Mouse (Mus musculus): Measurements from ENCODE around the gene Hal.

Gene Hal

GRCm38 (mm10) chr10:93488066-93488827, at the start of gene Hal:
Gene Hal, plus strand, starts transcription at chr10:93488768.
- TF ChIP-seq GATA4 (IDR thresholded peaks at IDR 0.05; ENCODE audit: insufficient replicate concordance, low read length), result no peak

GRCm38 (mm10) chr10:93441501-93441900, 47.1 kb upstream of the Hal start:
- TF ChIP-seq GATA4 (IDR thresholded peaks at IDR 0.05; ENCODE audit: insufficient replicate concordance, low read length), result no peak

GRCm38 (mm10) chr10:93442183-93442582, 46.4 kb upstream of the Hal start:
- no peak for TF ChIP-seq GATA4 (IDR thresholded peaks at IDR 0.05; ENCODE audit: insufficient replicate concordance, low read length)

- no peak for TF ChIP-seq GATA4 (IDR thresholded peaks at IDR 0.05; ENCODE audit: insufficient replicate concordance, low read length)
These were observed 44.2 kb upstream of the Hal start for GRCm38 (mm10) chr10:93444407-93444806.

GRCm38 (mm10) chr10:93447398-93447797, 41.2 kb upstream of the Hal start:
- no peak for TF ChIP-seq GATA4 (IDR thresholded peaks at IDR 0.05; ENCODE audit: insufficient replicate concordance, low read length)

- peak; percentile 82; the same call in 1 of the 2 replicates for TF ChIP-seq GATA4 (IDR thresholded peaks at IDR 0.05; ENCODE audit: insufficient replicate concordance, low read length)
These were observed 33.9 kb upstream of the Hal start for GRCm38 (mm10) chr10:93454652-93455014.

GRCm38 (mm10) chr10:93460106-93460505, 28.5 kb upstream of the Hal start:
- no peak for TF ChIP-seq GATA4 (IDR thresholded peaks at IDR 0.05; ENCODE audit: insufficient replicate concordance, low read length)

GRCm38 (mm10) chr10:93462692-93463382, 25.7 kb upstream of the Hal start:
- TF ChIP-seq GATA4 (IDR thresholded peaks at IDR 0.05; ENCODE audit: insufficient replicate concordance, low read length), result no peak

GRCm38 (mm10) chr10:93463611-93464010, 25.0 kb upstream of the Hal start:
- TF ChIP-seq GATA4 (IDR thresholded peaks at IDR 0.05; ENCODE audit: insufficient replicate concordance, low read length), result no peak

GRCm38 (mm10) chr10:93467259-93467658, 21.3 kb upstream of the Hal start:
- no peak for TF ChIP-seq GATA4 (IDR thresholded peaks at IDR 0.05; ENCODE audit: insufficient replicate concordance, low read length)

GRCm38 (mm10) chr10:93467791-93468190, 20.8 kb upstream of the Hal start:
- TF ChIP-seq GATA4 (IDR thresholded peaks at IDR 0.05; ENCODE audit: insufficient replicate concordance, low read length), result no peak

GRCm38 (mm10) chr10:93471415-93471814, 17.2 kb upstream of the Hal start:
- no peak for TF ChIP-seq GATA4 (IDR thresholded peaks at IDR 0.05; ENCODE audit: insufficient replicate concordance, low read length)

- TF ChIP-seq GATA4 (IDR thresholded peaks at IDR 0.05; ENCODE audit: insufficient replicate concordance, low read length), result no peak
These were observed 4.1 kb upstream of the Hal start for GRCm38 (mm10) chr10:93484511-93484910.

- TF ChIP-seq GATA4 (IDR thresholded peaks at IDR 0.05; ENCODE audit: insufficient replicate concordance, low read length), result no peak
These were observed 3.4 kb upstream of the Hal start for GRCm38 (mm10) chr10:93485055-93485691.

GRCm38 (mm10) chr10:93486622-93487021, 1.9 kb upstream of the Hal start:
- TF ChIP-seq GATA4 (IDR thresholded peaks at IDR 0.05; ENCODE audit: insufficient replicate concordance, low read length), result no peak

- no peak for TF ChIP-seq GATA4 (IDR thresholded peaks at IDR 0.05; ENCODE audit: insufficient replicate concordance, low read length)
These were observed 259 bp downstream of the Hal start for GRCm38 (mm10) chr10:93488828-93489226.
